Mouse (Mus musculus) ES-E14 (cell line): Measurements from ENCODE around the gene Sept6. TPM values are rescaled to one million over a fixed set of nuclear protein-coding genes. Genes with fewer than 3 reads are reported as not detected.

ENCODE experiments used
- DNase-seq: peaks from one replicate; pipeline ENCODE4 v3.0.0-alpha.2; 2013; ENCODE audit warnings: low read depth, low spot score
- H3K27ac ChIP-seq: 2 replicates; pipeline ENCODE4 v1.5.1; 2012; ENCODE audit warnings: low read depth, mild to moderate bottlenecking, low read length, moderate library complexity, mixed read lengths; ENCODE audit not compliant: poor library complexity, insufficient read depth, severe bottlenecking
- H3K36me3 ChIP-seq: 2 replicates; pipeline ENCODE4 v1.6.1; 2012; ENCODE audit warnings: mild to moderate bottlenecking, low read length, moderate library complexity, mixed read lengths; ENCODE audit not compliant: control insufficient read depth, poor library complexity, insufficient read depth, severe bottlenecking
- H3K4me1 ChIP-seq, 2 experiments: fragments of 150-350 bp in 1 of 2; sonication (generic) in 1 of 2; 2 replicates each; pipeline ENCODE4 v1.6.1; 2012; ENCODE audit warnings: low read length in 2 of 2, mild to moderate bottlenecking in 1 of 2, mixed read lengths in 1 of 2; ENCODE audit not compliant: control insufficient read depth in 2 of 2, insufficient read depth in 2 of 2, poor library complexity in 1 of 2
- H3K4me3 ChIP-seq, 2 experiments: fragments of 150-350 bp in 1 of 2; sonication (generic) in 1 of 2; 2 replicates each; pipeline ENCODE4 v1.5.1; 2012; ENCODE audit warnings: low read length in 2 of 2, low read depth in 1 of 2, mild to moderate bottlenecking in 1 of 2, mixed read lengths in 1 of 2; ENCODE audit not compliant: insufficient read depth in 1 of 2, poor library complexity in 1 of 2, severe bottlenecking in 1 of 2
- H3K9ac ChIP-seq: 2 replicates; pipeline ENCODE4 v1.6.1; 2012; ENCODE audit warnings: low read depth, mild to moderate bottlenecking, low read length, mixed read lengths; ENCODE audit not compliant: poor library complexity, insufficient read depth, severe bottlenecking
- H3K9me3 ChIP-seq: fragments of 150-350 bp; sonication (generic); 2 replicates; pipeline ENCODE4 v1.6.1; 2012; ENCODE audit warnings: low read depth, mild to moderate bottlenecking, low read length; ENCODE audit not compliant: control insufficient read depth, insufficient read depth
- CHD2 ChIP-seq: IDR thresholded peaks from 2 replicates; pipeline ENCODE4 v1.6.1; 2014; ENCODE audit warnings: mild to moderate bottlenecking, low read depth, low read length, inconsistent platforms
- HCFC1 ChIP-seq: IDR thresholded peaks from 2 replicates; pipeline ENCODE4 v1.6.1; 2012; ENCODE audit warnings: low read length, inconsistent platforms, borderline replicate concordance; ENCODE audit not compliant: insufficient read depth
- MAFK ChIP-seq: IDR thresholded peaks from 2 replicates; pipeline ENCODE4 v1.6.1; 2014; ENCODE audit warnings: mild to moderate bottlenecking, low read depth, low read length, inconsistent platforms; ENCODE audit not compliant: insufficient read depth
- ZC3H11A ChIP-seq: IDR thresholded peaks from 2 replicates; pipeline ENCODE4 v1.6.1; 2012; ENCODE audit warnings: low read depth, mild to moderate bottlenecking, inconsistent platforms, low read length, borderline replicate concordance
- ZNF384 ChIP-seq: IDR thresholded peaks from 2 replicates; pipeline ENCODE4 v1.6.1; 2012; ENCODE audit warnings: low read depth, low read length, inconsistent platforms
- in situ Hi-C, 2 experiments: fragments of 600-800 bp; cut with MboI; formaldehyde crosslinking; loops; one replicate each; pipeline ENCODE4 v1.15.1; 2025; ENCODE audit warnings: low sequenced_read_pairs in 2 of 2, inconsistent platforms in 1 of 2; ENCODE audit not compliant: unreplicated experiment in 2 of 2
- total RNA-seq: library from RNA; depleted of rRNA; stranded (reverse); fragments of 300-350 nt; gene quantifications from 2 replicates; pipeline ENCODE4 v1.2.3, GENCODE M21; 2012

Sept6 gene
- total RNA-seq, 1 experiment: 6.4 TPM

GRCm38 (mm10) chrX:36917749-36918148 is 73.8 kb downstream of the Sept6 start:
- TF ChIP-seq MAFK: no peak
- no peak for TF ChIP-seq CHD2
- TF ChIP-seq ZC3H11A: no peak
- TF ChIP-seq ZNF384: no peak
- no peaks in the 10 kb centered on the region for H3K36me3 ChIP-seq
- in situ Hi-C loops: no loop called here
- no peak overlapping the region for H3K27ac ChIP-seq
- no peaks in the 10 kb centered on the region for H3K4me1 ChIP-seq
- H3K9ac ChIP-seq: no peak overlapping the region
- H3K4me3 ChIP-seq: no peak overlapping the region
- no peaks in the 10 kb centered on the region for H3K9me3 ChIP-seq
- DNase-seq: no peak

- in situ Hi-C loops: no loop called here
- Histone ChIP-seq H3K4me3 (no peak overlapping the region), H3K9ac (no peak overlapping the region; the same call in 1 of the 2 replicates), H3K9me3 (no peaks in the 10 kb centered on the region), H3K27ac (no peak overlapping the region), H3K4me1 (no peaks in the 10 kb centered on the region), H3K36me3 (no peaks in the 10 kb centered on the region)
- peak; percentile 29 for DNase-seq
- TF ChIP-seq HCFC1: no peak
- TF ChIP-seq ZC3H11A: no peak
- TF ChIP-seq CHD2: no peak
- no peak for TF ChIP-seq MAFK
- no peak for TF ChIP-seq ZNF384
Observed at GRCm38 (mm10) chrX:36911343-36911742, 80.3 kb downstream of the Sept6 start.

GRCm38 (mm10) chrX:36906539-36906938 is 85.1 kb downstream of the Sept6 start:
- no peak for TF ChIP-seq ZC3H11A
- TF ChIP-seq ZNF384: no peak
- no peak for TF ChIP-seq HCFC1
- TF ChIP-seq CHD2: no peak
- no peak for TF ChIP-seq MAFK
- Histone ChIP-seq H3K4me1 (no peaks in the 10 kb centered on the region), H3K36me3 (no peaks in the 10 kb centered on the region), H3K9ac (no peak overlapping the region), H3K27ac (no peak overlapping the region), H3K9me3 (no peaks in the 10 kb centered on the region), H3K4me3 (no peak overlapping the region)
- in situ Hi-C loops: no loop called here
- DNase-seq: no peak

- in situ Hi-C loops: no loop called here
- DNase-seq: peak; percentile 79
- Histone ChIP-seq H3K4me3 (peak overlapping the region; percentile 88 to 93), H3K9ac (peak overlapping the region; percentile 96), H3K9me3 (no peaks in the 10 kb centered on the region), H3K4me1 (no peaks in the 10 kb centered on the region), H3K27ac (peak overlapping the region; percentile 80; the same call in 1 of the 2 replicates), H3K36me3 (no peaks in the 10 kb centered on the region)
- TF ChIP-seq HCFC1: peak; percentile 67; the same call in 1 of the 2 replicates
- TF ChIP-seq MAFK: 0 out of 2 replicates have a peak, but pooled peaks have one; percentile 3
- TF ChIP-seq ZC3H11A: no peak
- peak; percentile 43; the same call in 1 of the 2 replicates for TF ChIP-seq ZNF384
- peak; percentile 98 for TF ChIP-seq CHD2
Observed at GRCm38 (mm10) chrX:36903115-36903768, 88.4 kb downstream of the Sept6 start.
